Mouse (Mus musculus) hindbrain, embryonic 10.5 days (tissue): ENCODE measurements around the gene Olfr266. TPM values are rescaled to one million over a fixed set of nuclear protein-coding genes. Genes with fewer than 3 reads are reported as not detected.

Experiments used
- polyA plus RNA-seq: library from polyadenylated mRNA; unstranded; fragments of >200 nt; fragmentation: Nextera tagmentation; extraction: Ambion mirVana; gene quantifications from 2 replicates; pipeline ENCODE4 v1.2.1, GENCODE M21; 2016

The Olfr266 gene
- polyA plus RNA-seq, 1 experiment from 2014 or later, result not detected

Other genes with a start within 250 kb of the Olfr266 start
- 11.5 and 13.3 TPM in 2 replicates for gene Lrif1, start 141.3 kb downstream of the Olfr266 start, polyA plus RNA-seq
- gene Cd53, start 36.1 kb downstream of the Olfr266 start, polyA plus RNA-seq, result 2.4 and 3.7 TPM in 2 replicates
- 3.1 and 3.5 TPM in 2 replicates for gene Kcna3, start 209.9 kb upstream of the Olfr266 start, polyA plus RNA-seq